Mouse (Mus musculus) C2C12 (cell line): Measurements from ENCODE around the gene Sec61a1.

ENCODE experiments used
- CEBPB ChIP-seq: IDR thresholded peaks from one replicate; pipeline ENCODE4 v1.6.1; 2011; ENCODE audit warnings: low read depth, mild to moderate bottlenecking, control low read depth, moderate library complexity
- CTCF ChIP-seq: IDR thresholded peaks from one replicate; pipeline ENCODE4 v1.5.1; 2011; ENCODE audit not compliant: control insufficient read depth, insufficient read depth, insufficient read length
- MAX ChIP-seq: IDR thresholded peaks from one replicate; pipeline ENCODE4 v1.6.1; 2011; ENCODE audit warnings: mild to moderate bottlenecking, control low read depth
- MYOD1 ChIP-seq: IDR thresholded peaks from one replicate; pipeline ENCODE4 v1.6.1; 2011; ENCODE audit warnings: low read depth; ENCODE audit not compliant: control insufficient read depth, insufficient read length
- USF1 ChIP-seq: IDR thresholded peaks from one replicate; pipeline ENCODE4 v1.6.1; 2011; ENCODE audit warnings: low read depth, mild to moderate bottlenecking, control low read depth, moderate library complexity

DNA sequence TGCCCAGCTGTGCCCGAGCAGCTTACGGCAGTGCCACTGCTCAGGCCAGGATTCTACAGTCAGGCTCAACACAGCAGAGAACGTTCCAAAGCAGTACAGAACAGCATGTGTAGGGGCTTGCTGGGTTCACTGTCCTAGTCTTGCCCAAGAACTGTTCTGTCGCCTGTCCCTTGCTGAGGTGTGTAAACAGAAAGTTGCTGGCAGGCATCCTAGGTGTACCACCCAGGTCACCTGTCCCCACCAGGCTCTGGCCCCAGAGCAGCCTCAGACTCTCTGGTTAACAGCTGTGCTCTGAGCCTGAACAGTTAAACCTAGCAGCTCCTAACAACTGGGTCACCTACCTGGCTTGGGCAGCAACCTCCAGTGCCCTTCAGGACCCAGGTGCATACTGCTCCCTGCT, 15.7 kb downstream of the Sec61a1 start:
- no peak for TF ChIP-seq CTCF
- no peak for TF ChIP-seq CEBPB
- no peak for TF ChIP-seq MAX
- TF ChIP-seq USF1 = no peak
- TF ChIP-seq MYOD1 = no peak
